Mouse (Mus musculus): ENCODE data around the gene Trim30d. TPM values are rescaled to one million over a fixed set of nuclear protein-coding genes. Genes with fewer than 3 reads are reported as not detected.
"Not testable (repeated sequence)": the region's sequence is repeated elsewhere in the genome, so short reads cannot be mapped to it uniquely, and the experiment has no call there.

The Trim30d gene
- under 1 TPM in 1 of 2 experiments, not detected in 1; 0.27 TPM for total RNA-seq (2021)

DNA sequence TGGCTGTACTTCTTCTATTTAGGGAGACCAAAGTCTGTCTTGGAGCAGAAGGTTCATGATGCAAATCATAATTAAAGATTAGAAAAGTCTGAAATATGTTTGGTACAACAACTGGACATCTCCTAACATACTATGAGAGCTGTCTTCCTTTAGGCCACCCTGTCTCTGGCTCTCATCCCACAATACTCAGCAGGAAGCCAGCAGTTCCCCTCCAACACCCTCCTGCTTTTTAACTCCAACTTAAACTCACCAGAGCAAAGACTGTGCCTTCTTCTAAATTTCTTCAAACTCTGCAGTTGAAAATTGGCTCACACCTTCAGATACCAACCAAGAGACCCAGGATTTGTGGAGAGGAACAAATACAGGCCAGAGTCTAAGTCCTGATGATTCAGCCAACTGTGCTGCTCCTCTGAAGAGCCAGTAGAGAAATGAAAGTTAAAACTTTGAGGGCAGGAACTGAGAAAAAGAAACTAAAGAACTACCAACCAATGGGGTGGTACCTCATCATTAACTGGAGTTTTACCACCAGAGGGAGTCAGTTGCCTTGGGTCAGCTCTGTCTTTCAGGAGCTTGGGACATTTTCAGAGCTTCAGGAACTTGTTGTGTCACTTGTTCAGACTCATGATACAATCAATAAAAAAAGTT lies at the start of gene Trim30d:
Trim30d (minus strand) TSS at position 429 of the 645 bp plus-strand sequence.
- intact Hi-C loops (cut with DNase I), result loop anchor here (5.0 kb wide), 1 partner anchor 60 kb away; no protein-coding TSS in a partner anchor
- DNase-seq (ENCODE audit: low spot score in 2 of 2), result not testable (repeated sequence)

DNA sequence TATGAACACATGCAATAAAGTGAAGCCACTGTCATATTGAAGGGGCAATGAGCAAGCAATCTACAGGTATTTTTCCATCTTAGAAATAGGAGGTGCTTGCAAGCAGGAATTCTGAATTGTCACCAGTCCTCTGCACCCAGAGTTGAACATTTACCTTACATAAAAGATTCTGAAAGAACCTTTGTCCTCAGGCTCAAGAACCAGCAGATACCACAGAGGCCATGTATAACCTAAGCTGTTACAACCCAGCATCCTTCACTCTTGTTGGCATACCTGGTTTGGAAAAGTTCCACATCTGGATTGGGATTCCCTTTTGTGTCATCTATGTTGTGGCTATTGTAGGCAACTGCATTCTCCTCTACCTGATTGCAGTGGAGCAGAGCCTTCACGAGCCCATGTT lies 45.1 kb upstream of the Trim30d start:
- intact Hi-C loops (cut with DNase I), result no loop called here
- DNase-seq (ENCODE audit: low spot score in 2 of 2), result no peak

DNA sequence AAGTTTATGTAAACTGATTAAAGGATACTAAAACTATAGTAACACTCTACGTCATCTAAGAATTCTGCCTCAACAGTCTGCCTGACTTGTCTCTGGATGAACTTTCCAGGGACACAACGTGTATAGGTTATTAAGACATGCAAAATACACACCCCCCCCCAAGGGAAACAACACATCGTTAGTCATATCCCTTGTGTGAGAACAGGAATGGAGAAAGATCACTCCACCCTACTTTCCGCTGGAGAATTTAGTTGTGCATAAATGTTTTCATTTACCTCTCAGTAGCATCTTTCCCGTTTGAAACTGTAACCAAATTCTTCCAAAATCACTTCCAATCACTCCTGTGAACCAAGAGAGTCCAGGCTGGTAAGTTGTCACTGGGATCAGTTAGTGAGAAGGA lies 42.2 kb upstream of the Trim30d start, which contains the start of gene Olfr651:
Olfr651 (plus strand) TSS at position 301 of the 400 bp plus-strand sequence.
- DNase-seq (ENCODE audit: low spot score in 2 of 2), result no peak
- intact Hi-C loops (cut with DNase I), result no loop called here

DNA sequence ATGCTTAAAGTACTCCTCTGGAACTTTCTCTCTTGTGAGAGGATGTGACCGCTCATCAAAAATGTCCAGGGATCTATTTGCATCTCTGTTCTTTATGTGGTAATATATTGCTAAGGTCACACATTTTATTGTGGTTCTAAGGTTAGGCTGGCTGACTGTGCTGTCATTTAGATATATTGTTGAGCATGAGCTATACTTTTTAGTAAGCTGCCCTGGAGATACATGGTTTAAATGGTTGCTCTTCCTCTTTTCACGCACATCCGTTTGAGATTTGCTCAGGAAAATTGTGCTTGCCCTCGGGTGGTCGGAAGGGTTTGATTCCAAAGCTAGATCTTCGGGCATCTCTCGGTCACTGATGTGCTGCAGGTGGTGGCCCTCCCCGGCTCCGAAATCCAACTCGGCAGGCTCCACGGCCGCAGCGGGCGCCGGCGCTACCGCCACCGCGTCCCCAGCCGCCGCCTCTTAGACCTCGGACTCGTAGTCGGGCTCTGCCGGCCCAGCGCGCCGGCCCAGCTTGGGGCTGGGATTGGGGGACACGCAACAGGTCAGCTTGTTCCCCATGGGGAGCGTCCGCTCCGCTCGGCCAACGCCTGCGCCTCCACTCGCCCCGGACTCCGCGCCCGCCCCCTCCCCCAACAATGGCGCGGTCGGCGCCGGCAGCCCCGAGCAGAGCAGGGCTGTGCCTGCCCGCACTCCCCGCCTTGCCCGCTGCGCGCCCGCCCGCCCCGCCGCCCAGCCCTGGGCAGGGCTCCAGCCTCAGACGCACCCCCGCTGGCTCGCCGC lies 5.9 kb downstream of the Trim30d start:
- no peak for DNase-seq (ENCODE audit: low spot score in 2 of 2)
- intact Hi-C loops (cut with DNase I), result no loop called here

DNA sequence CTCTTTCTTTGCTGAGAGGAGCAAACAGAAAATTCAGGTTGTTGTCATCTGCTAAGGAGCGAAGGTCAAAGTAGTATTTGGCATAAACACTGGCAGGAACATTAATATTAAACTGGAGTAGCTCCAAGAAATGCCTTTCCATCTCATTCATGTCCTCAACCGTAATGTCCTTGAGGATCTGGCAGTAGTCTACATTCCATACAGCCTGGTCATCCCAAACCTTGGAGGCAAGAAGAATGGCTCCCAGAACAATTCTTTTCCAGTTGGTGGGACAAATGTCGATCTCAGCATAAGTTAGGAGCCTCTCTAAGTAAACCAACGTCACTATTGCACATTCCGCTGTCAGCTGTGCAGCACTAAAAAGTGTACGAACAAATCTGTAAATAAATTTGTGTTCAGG lies 6.5 kb downstream of the Trim30d start:
- DNase-seq (ENCODE audit: low spot score in 2 of 2); intact Hi-C loops (cut with DNase I): not testable (repeated sequence)

DNA sequence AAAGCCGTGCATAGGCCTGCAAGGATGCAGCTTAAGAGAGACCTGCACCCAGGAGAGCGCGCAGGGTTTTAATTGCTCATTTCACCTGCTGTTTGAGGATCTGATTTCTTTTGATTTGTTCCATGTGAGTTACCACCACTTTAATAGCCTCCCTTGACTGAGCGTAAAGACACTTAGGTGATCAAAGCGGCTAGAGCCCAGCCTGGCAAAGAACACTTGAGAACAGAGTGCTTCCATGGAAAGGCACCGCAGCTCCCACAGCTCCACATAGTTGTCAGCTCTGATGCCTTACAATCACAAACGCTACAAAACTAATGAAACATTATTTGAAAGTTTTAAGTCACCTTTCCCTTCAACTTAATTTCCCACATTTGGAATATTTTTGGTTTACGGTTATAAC lies 8.2 kb downstream of the Trim30d start:
- DNase-seq (ENCODE audit: low spot score in 2 of 2), result not testable (repeated sequence)

DNA sequence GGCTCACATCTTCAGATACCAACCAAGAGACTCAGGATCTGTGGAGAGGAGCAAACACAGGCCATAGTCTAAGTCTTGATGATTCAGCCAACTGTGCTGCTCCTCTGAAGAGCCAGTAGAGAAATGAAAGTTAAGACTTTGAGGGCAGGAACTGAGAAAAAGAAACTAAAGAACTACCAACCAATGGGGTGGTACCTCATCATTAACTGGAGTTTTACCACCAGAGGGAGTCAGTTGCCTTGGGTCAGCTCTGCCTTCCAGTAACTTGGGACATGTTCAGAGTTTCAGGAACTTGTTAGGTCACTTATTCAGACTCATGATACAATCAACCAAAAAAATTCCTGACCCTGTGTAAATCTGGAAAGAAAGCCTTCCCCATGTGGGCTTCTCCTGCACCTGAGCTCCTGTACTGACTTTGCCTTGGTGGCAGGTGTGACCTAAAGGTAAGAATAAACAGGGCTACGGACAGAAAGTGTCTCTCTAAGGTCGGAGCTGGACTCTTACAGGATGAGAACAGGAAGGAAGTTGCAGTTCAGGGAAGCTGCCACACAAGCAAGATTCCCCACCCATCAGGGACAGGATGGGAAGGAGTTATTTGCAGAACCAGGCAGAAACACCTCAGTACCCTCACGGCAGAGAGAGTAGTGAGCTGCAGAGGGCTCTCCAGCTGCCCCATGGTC lies 42.4 kb downstream of the Trim30d start, which contains the start of gene Trim30a:
Trim30a (minus strand) TSS at position 129 of the 680 bp plus-strand sequence.
- intact Hi-C loops (cut with DNase I), result no loop called here
- peak in 1 of 2 experiments; percentile 4 for DNase-seq (ENCODE audit: low spot score in 2 of 2)

More for the DNA sequence above, 8.2 kb downstream of the Trim30d start:
- intact Hi-C loops (cut with DNase I), result not testable (repeated sequence)

DNA sequence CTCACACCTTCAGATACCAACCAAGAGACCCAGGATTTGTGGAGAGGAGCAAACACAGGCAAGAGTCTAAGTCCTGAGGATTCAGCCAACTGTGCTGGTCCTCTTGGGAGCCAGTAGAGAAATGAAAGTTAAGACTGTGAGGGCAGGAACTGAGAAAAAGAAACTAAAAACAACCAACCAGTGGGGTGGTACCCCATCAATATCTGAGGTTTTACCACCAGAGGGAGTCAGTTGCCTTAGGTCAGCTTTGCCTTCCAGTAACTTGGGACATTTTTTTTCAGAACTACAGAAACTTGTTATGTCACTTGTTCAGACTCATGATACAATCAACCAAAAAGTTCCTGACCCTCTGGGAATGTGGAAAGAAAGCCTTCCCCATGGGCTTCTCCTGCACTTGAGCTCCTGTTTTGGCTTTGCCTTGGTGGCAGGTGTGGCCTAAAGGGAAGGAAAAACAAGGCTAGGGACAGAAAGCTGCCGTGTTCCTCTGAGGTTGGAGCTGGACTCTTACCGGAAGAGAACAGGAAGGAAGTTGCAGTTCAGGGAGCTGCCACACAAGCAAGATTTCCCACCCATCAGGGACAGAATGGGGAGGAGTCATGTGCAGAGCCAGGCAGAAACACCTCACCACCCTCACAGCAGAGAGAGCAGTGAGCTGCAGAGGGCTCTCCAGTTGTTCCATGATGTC lies 61.5 kb downstream of the Trim30d start:
- intact Hi-C loops (cut with DNase I), result loop anchor here (5.0 kb wide), 1 partner anchor 61 kb away; the partner anchor contains the start of gene Trim30d
- DNase-seq (ENCODE audit: low spot score in 2 of 2), result no peak

Other genes starting within 250 kb of the Trim30d start
- under 1 TPM; 0.30 to 0.41 TPM for gene Trim5, start 219.8 kb downstream of the Trim30d start, total RNA-seq (2021)
- gene Trim12a, start 192.4 kb downstream of the Trim30d start, total RNA-seq (2021), result 1 to 10 TPM; 1.8 to 2.1 TPM
- not detected for gene Trim34b, start 178.4 kb downstream of the Trim30d start, total RNA-seq (2021)
- gene Trim12c, start 154.5 kb downstream of the Trim30d start, total RNA-seq (2021), result 1 to 10 TPM in 1 of 2 experiments, under 1 TPM in 1; 0.94 to 1.5 TPM
- not detected for gene Trim30b, start 138.0 kb downstream of the Trim30d start, total RNA-seq (2021)
- not detected for gene Trim30c, start 107.0 kb downstream of the Trim30d start, total RNA-seq (2021)
- gene Trim30a, start 42.7 kb downstream of the Trim30d start, total RNA-seq (2021), result 1 to 10 TPM in 1 of 2 experiments, under 1 TPM in 1; 0.82 to 1.3 TPM
- gene Olfr651, start 42.3 kb upstream of the Trim30d start, total RNA-seq (2021), result not detected
- gene Olfr652, start 53.1 kb upstream of the Trim30d start, total RNA-seq (2021), result not detected
- gene Olfr653, start 69.5 kb upstream of the Trim30d start, total RNA-seq (2021), result not detected
- gene Olfr654, start 79.2 kb upstream of the Trim30d start, total RNA-seq (2021), result not detected
- gene Olfr655, start 93.9 kb upstream of the Trim30d start, total RNA-seq (2021), result not detected
- not detected for gene Olfr656, start 106.1 kb upstream of the Trim30d start, total RNA-seq (2021)
- not detected for gene Olfr657, start 116.9 kb upstream of the Trim30d start, total RNA-seq (2021)
- not detected for gene Olfr658, start 139.5 kb upstream of the Trim30d start, total RNA-seq (2021)
- not detected for gene Olfr659, start 158.9 kb upstream of the Trim30d start, total RNA-seq (2021)
- not detected for gene Olfr661, start 178.7 kb upstream of the Trim30d start, total RNA-seq (2021)

All from left cerebral cortex, postnatal 25 days (tissue).